Mouse (Mus musculus) gastrocnemius, adult 8-10 months (tissue): Measurements from ENCODE around the gene Olfr263. TPM values are rescaled to one million over a fixed set of nuclear protein-coding genes. Genes with fewer than 3 reads are reported as not detected.

Experiments
- total RNA-seq, 4 experiments: library from RNA; stranded (reverse); gene quantifications; 2 replicates each; pipeline ENCODE4 v1.2.4; 2022

Olfr263 gene
- total RNA-seq, 4 experiments from 2014 or later = not detected

Other genes starting within 250 kb of the Olfr263 start
- not detected for gene Olfr1370, start 54.7 kb upstream of the Olfr263 start, total RNA-seq
- gene Olfr1369-ps1, start 18.2 kb upstream of the Olfr263 start, total RNA-seq = not detected
- not detected for gene Olfr1368, start 16.2 kb downstream of the Olfr263 start, total RNA-seq
- 10 to 100 TPM; 22.7 to 27.5 (median 25.3) TPM for gene Trim27, start 49.8 kb downstream of the Olfr263 start, total RNA-seq
- gene Gpx5, start 163.1 kb downstream of the Olfr263 start, total RNA-seq = not detected
- gene Gpx6, start 182.5 kb downstream of the Olfr263 start, total RNA-seq = not detected
- gene Olfr1367, start 217.3 kb downstream of the Olfr263 start, total RNA-seq = not detected
- gene Zscan12, start 233.2 kb downstream of the Olfr263 start, total RNA-seq = 10 to 100 TPM in 1 of 4 experiments, 1 to 10 TPM in 3; 7.7 to 10.5 (median 8.5) TPM